Mouse (Mus musculus) forebrain, embryonic 14.5 days (tissue): ENCODE measurements at regions not wholly inside any gene's neighbourhood (a gene's known extent, or its start where the extent isn't known, plus 50 kb on each side); places are given as distances from the start of the nearest gene placed in this dataset.

Source experiments
- ATAC-seq: fragments of 200-750 bp; cut with Nextera tagmentation; 2 replicates; pipeline ENCODE4 v1.8.0; 2017; ENCODE audit warnings: mild to moderate bottlenecking, moderate library complexity
- DNase-seq: peaks from one replicate; pipeline ENCODE4 v3.0.0-alpha.2; 2015; ENCODE audit warnings: low spot score
- H3K27ac ChIP-seq: fragments of 300-500 bp; sonication (generic); 2 replicates; pipeline ENCODE4 v1.5.1; 2014; ENCODE audit warnings: low read depth, mild to moderate bottlenecking, control low read depth, low read length, moderate library complexity
- H3K27me3 ChIP-seq: fragments of 300-500 bp; sonication (generic); replicated peaks from 2 replicates; pipeline ENCODE4 v1.6.1; 2014; ENCODE audit warnings: low read length, control low read depth, mixed read lengths; ENCODE audit not compliant: control insufficient read depth, insufficient read depth
- H3K36me3 ChIP-seq: fragments of 300-500 bp; sonication (generic); 2 replicates; pipeline ENCODE4 v1.6.1; 2014; ENCODE audit warnings: low read length, control low read depth; ENCODE audit not compliant: control insufficient read depth, insufficient read depth
- H3K4me1 ChIP-seq: fragments of 300-500 bp; sonication (generic); 2 replicates; pipeline ENCODE4 v1.6.1; 2014; ENCODE audit warnings: antibody characterized with exemption, low read length, control low read depth; ENCODE audit not compliant: control insufficient read depth, insufficient read depth
- H3K4me2 ChIP-seq: fragments of 300-500 bp; sonication (generic); 2 replicates; pipeline ENCODE4 v1.6.1; 2014; ENCODE audit warnings: mild to moderate bottlenecking, control low read depth, low read length
- H3K4me3 ChIP-seq: fragments of 300-500 bp; sonication (generic); 2 replicates; pipeline ENCODE4 v1.5.1; 2014; ENCODE audit warnings: low read depth, low read length, control low read depth
- H3K9ac ChIP-seq: fragments of 300-500 bp; sonication (generic); 2 replicates; pipeline ENCODE4 v1.6.1; 2014; ENCODE audit warnings: mild to moderate bottlenecking, low read length, control low read depth, moderate library complexity
- H3K9me3 ChIP-seq: fragments of 300-500 bp; sonication (generic); replicated peaks from 2 replicates; pipeline ENCODE4 v1.6.1; 2016; ENCODE audit warnings: low read length, control low read depth, mixed read lengths; ENCODE audit not compliant: control insufficient read depth
- WGBS: fragments of 180-500 bp; shearing (Covaris S2); extraction: QIAGEN DNeasy Blood & Tissue Kit; methylation state at CpG from one replicate; pipeline ENCODE4 v1.1.7; 2014; 5-methylcytosine and 5-hydroxymethylcytosine counted together

DNA sequence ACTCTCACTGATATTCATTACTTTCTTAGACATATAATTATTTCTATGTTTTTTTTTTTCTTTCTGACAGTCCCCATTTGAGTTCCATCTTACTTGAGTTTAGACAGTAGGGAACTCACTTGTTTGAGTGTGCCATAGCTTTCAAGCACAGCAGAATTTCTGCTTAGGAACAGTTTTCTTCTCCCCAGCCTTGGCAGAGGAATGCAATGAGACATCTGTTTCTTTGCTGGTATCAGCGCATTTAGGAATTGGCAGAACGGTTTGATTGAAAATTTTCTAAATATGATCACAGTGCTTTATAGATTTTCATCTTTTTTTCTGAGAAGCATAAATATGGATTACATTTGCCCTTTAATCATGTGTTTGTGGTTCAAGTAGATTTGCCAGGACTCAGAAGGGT is 448.6 kb downstream of the Chl1 start:
- ATAC-seq (no peak), DNase-seq (peak; percentile 35)
- 88% methylated on average over 2 of the region's 2 CpGs for WGBS
- H3K4me2 ChIP-seq: no peak overlapping the region
- H3K27ac ChIP-seq: no peak overlapping the region
- no peak overlapping the region for H3K4me3 ChIP-seq
- H3K4me1 ChIP-seq: no peaks in the 10 kb centered on the region
- H3K27me3 ChIP-seq: no peaks in the 10 kb centered on the region
- no peaks in the 10 kb centered on the region for H3K9me3 ChIP-seq
- H3K9ac ChIP-seq: no peak overlapping the region
- H3K36me3 ChIP-seq: no peaks in the 10 kb centered on the region

DNA sequence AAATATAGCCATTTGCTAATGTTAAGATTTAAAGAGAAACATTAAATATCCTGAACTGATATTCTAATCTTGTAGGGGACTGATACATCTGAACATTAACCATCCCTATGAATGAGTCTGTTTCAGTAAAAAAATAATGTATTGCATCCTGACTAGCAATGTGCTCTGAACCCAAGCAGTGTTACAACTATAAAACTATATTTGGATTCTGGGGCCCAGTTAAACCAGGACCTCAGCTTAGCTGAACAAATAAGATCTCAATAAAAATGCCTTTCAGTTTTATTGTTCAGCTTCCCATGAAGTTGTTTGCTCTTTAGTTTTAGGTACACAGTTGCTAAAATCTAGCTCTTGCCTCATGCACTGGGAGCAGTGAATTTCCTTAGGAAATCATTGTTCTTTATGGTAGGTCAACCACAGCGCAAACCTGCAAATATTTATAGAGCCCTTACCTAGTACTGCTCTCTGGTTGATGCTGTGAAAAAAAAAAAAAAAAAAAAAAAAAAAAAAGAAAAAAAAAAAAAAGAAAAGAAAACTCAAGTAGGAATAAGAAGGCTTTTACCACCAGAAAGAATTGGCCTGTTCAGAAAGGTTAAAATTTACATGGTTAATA is 457.5 kb downstream of the Chl1 start:
- ATAC-seq (no peak), DNase-seq (no peak)
- no peaks in the 10 kb centered on the region for H3K27me3 ChIP-seq
- no peak overlapping the region for H3K27ac ChIP-seq
- H3K9ac ChIP-seq: no peak overlapping the region
- H3K4me1 ChIP-seq: no peaks in the 10 kb centered on the region
- 98% methylated on average over 1 of the region's 1 CpGs for WGBS
- H3K9me3 ChIP-seq: no peaks in the 10 kb centered on the region
- H3K4me3 ChIP-seq: no peak overlapping the region
- H3K4me2 ChIP-seq: no peak overlapping the region
- no peaks in the 10 kb centered on the region for H3K36me3 ChIP-seq

DNA sequence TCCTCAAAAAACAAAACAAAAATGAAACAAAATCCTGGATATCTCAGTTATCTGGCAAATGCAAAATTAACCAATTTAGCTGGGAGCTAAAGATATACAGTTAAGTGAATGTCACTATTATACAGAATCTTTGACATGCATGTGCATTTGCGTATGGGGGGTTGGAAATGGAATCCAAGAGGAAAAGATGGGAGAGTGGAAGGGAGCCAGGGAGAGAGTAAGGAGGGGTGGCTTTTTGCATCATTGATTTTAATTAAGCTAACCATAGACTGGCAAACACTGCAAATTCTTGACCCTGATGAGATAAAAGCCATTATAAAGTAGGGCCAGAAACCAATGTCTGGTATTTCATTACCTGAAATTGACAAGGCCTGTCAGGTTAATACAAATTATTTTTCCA is 488.8 kb downstream of the Chl1 start:
- no peak overlapping the region for H3K4me3 ChIP-seq
- H3K4me2 ChIP-seq: no peak overlapping the region
- no peak overlapping the region for H3K27ac ChIP-seq
- DNase-seq (no peak), ATAC-seq (no peak)
- 76% methylated on average over 1 of the region's 1 CpGs for WGBS
- H3K4me1 ChIP-seq: no peaks in the 10 kb centered on the region
- no peak overlapping the region for H3K9ac ChIP-seq
- H3K27me3 ChIP-seq: no peaks in the 10 kb centered on the region
- no peaks in the 10 kb centered on the region for H3K36me3 ChIP-seq
- no peaks in the 10 kb centered on the region for H3K9me3 ChIP-seq

DNA sequence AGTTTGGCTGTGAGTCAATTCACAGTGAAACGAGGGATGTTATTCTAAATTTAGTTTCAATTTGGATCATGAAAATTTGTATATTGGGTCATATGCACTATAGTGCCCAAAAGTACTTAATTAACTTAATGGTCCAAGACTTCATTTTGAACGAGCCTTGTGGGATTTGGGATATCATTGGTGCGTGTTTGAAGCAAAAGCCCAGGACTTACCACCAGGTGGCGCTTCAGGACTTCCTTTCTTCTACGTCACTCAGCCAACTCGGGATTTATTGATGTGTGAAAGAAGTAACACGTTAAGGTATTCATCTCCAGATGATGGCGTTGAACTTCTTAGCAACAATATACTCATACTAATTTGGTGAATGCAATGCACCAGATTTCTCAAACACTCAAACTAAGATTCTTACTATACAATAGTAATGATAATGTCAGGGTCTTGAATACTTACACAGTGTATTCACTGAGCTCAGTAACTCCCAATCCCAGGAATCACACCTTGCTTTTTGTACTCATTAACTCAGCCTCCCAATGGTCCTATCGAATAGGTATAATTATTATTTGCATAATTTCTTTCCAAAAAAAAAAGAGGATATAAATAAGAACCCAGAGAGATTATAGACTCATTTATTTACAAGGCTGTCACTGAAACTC is 464.0 kb upstream of the Cntn6 start:
- Histone ChIP-seq H3K27me3 (no peaks in the 10 kb centered on the region), H3K9ac (no peak overlapping the region), H3K9me3 (no peaks in the 10 kb centered on the region), H3K27ac (no peak overlapping the region), H3K4me3 (no peak overlapping the region), H3K4me1 (no peaks in the 10 kb centered on the region), H3K4me2 (no peak overlapping the region), H3K36me3 (no peaks in the 10 kb centered on the region)
- ATAC-seq (peak; percentile 87), DNase-seq (peak; percentile 93)
- 7% methylated on average over 9 of the region's 9 CpGs for WGBS

DNA sequence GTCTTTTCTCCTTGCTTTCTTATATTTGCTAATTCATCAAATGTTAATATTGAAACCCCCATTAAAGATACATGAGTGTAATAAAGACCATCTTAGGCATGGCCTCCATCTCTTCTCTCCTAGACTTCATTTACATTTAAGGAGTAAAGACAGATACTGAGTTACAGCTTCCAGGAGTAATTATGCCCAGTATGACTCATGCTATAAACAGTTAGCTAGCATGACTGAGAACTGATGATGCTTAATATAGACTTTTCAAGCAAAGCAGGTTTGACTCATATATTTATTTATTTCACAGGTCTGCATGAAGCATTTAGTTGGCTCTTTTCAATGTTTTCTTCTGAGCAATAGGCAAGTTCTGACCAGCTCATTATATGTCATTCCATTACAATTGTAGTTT is 453.7 kb upstream of the Cntn6 start:
- no peak overlapping the region for H3K4me3 ChIP-seq
- no peak overlapping the region for H3K27ac ChIP-seq
- no peaks in the 10 kb centered on the region for H3K36me3 ChIP-seq
- H3K9me3 ChIP-seq: no peaks in the 10 kb centered on the region
- no peaks in the 10 kb centered on the region for H3K4me1 ChIP-seq
- no peak overlapping the region for H3K4me2 ChIP-seq
- H3K27me3 ChIP-seq: no peaks in the 10 kb centered on the region
- ATAC-seq (no peak), DNase-seq (no peak)
- H3K9ac ChIP-seq: no peak overlapping the region

DNA sequence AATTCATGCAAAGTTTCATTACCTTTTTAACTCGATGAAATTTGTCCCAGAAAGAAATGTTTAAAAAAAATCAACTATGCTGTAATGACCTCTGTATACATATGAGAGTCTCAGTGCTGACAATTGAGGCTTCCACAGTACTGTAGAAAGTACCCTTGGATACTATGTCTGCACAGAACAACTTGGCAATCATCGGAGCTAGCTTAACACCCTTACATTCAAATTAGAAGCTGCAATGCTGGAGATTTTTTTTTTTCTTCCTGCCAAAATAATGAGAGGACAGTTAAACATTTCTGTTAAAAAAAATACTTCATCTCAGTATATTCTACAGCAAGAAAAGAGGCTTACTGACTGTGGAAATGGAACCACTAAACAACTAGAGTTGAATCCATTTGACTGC is 452.1 kb upstream of the Cntn6 start:
- no peak overlapping the region for H3K9ac ChIP-seq
- H3K27ac ChIP-seq: no peak overlapping the region
- H3K9me3 ChIP-seq: no peaks in the 10 kb centered on the region
- ATAC-seq (no peak), DNase-seq (no peak)
- no peak overlapping the region for H3K4me2 ChIP-seq
- H3K4me1 ChIP-seq: no peaks in the 10 kb centered on the region
- WGBS: 93% methylated on average over 2 of the region's 2 CpGs
- H3K27me3 ChIP-seq: no peaks in the 10 kb centered on the region
- no peak overlapping the region for H3K4me3 ChIP-seq
- no peaks in the 10 kb centered on the region for H3K36me3 ChIP-seq

DNA sequence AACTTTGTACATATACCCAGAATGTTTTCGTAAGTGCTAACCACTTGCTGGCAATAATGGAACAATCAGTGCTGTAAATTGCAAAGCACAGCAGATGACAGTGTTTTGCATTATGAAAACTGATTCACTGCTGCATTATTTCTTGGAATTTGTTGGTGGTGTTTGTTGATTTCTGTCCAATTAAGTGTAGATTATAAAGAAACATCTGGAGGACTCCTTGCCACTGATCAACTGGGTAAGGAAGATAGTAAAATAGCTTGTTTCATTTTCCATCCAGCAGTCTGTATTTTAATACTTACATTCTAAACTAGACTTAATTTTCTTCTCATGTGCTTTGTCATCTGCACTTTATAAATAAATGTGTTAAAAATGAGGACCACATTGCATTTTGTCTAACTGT is 436.6 kb upstream of the Cntn6 start:
- WGBS: 60% methylated on average over 1 of the region's 1 CpGs
- Histone ChIP-seq H3K9me3 (no peaks in the 10 kb centered on the region), H3K27ac (no peak overlapping the region), H3K27me3 (no peaks in the 10 kb centered on the region), H3K36me3 (no peaks in the 10 kb centered on the region), H3K4me1 (no peaks in the 10 kb centered on the region), H3K9ac (no peak overlapping the region), H3K4me3 (no peak overlapping the region), H3K4me2 (no peak overlapping the region)
- peak; percentile 3 for DNase-seq
- no peak for ATAC-seq

DNA sequence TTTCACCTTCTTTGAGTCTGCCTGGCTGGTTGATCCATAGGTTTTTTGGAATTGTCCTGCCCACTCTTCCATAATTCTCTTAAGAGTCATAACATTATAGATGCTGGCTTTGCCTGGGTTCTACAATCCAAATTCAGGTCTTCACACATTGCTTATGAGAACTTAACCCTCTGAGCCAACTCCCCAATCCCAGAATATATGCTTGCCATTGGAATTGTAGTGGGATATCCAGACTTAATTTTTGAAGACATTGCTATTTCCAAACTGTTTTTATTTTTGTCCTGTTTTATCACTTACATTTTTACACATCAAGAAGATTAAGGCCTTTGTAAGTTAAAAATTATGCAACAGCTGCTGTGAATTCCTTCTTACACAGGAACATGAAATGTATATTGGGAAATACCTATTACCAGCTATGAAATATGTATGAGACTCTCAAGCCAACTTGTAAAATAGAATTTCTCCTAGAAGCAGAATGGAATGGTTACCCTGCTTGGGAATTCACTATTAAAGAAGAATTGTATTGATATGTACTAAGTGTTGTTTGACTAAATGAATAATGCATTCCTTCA is 430.8 kb upstream of the Cntn6 start:
- H3K4me3 ChIP-seq: no peak overlapping the region
- no peak overlapping the region for H3K4me2 ChIP-seq
- H3K4me1 ChIP-seq: no peaks in the 10 kb centered on the region
- DNase-seq (no peak), ATAC-seq (no peak)
- no peaks in the 10 kb centered on the region for H3K9me3 ChIP-seq
- H3K27me3 ChIP-seq: no peaks in the 10 kb centered on the region
- no peak overlapping the region for H3K27ac ChIP-seq
- no peaks in the 10 kb centered on the region for H3K36me3 ChIP-seq
- no peak overlapping the region for H3K9ac ChIP-seq

DNA sequence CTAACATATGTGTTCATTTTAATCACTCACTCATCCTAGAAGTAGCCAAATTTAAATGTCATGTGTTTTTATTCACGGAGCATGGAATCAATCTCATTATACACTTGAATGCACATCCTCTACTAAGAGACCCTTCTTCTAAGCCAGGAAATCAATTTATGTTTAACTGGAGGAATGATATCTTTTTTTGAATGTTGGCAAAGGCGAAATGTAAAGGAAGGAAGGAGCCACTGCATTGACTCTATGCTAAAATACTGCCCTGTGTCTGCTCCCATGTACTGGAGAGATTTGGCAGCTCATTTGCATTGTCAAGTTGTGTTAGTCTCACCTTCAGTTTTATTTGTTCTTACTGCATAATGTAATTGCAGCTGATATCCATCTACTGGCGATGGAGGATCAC is 412.0 kb upstream of the Cntn6 start:
- no peaks in the 10 kb centered on the region for H3K4me1 ChIP-seq
- no peaks in the 10 kb centered on the region for H3K36me3 ChIP-seq
- no peak overlapping the region for H3K27ac ChIP-seq
- H3K4me2 ChIP-seq: no peak overlapping the region
- no peak; the same call in 1 of the 2 replicates for ATAC-seq
- H3K4me3 ChIP-seq: no peak overlapping the region
- WGBS: 52% methylated on average over 3 of the region's 3 CpGs
- H3K9ac ChIP-seq: no peak overlapping the region
- H3K27me3 ChIP-seq: no peaks in the 10 kb centered on the region
- no peaks in the 10 kb centered on the region for H3K9me3 ChIP-seq
- DNase-seq: peak; percentile 16
